Mouse (Mus musculus): ENCODE measurements at regions not wholly inside any gene's neighbourhood (a gene's known extent, or its start where the extent isn't known, plus 50 kb on each side); places are given as distances from the start of the nearest gene placed in this dataset.

DNA sequence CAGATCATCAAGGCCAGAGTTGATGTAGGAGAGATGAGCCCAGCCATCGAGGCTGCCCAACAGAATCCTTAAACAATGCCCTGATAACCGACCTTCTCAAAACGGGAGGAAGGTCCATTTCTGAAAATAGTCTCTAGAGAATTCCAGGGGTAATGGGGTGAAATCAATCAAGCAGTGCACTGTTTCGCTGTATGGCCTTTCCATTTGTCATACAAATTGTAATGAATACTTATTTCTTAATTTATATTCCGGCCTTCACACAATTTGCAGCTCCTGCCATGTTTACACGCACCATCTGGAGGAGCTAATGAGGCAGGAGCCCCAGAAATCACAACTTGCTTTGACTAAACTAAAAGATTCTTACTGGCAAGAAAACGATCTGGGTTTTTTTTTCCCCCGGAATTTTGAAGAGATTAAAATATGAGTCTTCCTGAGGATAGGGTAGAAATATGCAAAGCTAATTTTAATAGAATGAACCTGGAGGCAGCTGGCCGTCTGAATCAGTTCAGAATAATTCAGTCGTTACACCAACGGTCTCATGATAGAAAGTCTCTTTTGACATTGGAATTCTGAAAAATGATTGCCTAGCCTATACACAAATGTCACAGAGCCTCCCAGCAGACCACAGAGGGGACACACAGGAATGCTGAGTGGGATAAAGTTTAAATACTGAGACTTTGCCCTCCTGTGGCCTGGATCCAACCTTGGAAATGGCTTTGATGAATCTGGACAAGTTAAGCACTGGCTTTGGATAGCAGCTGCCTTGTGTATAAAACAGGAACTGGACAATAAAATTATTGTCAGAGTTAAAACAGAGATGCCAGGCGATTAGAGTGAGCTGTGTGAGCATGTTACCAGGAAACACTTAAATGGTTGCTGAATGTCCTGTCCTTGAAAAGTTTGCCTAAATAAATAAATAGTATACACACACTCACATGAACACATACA is 115.0 kb upstream of the Frem1 start:
- no peak overlapping the region for H3K9ac ChIP-seq
- ATAC-seq (ENCODE audit: insufficient number of reproducible peaks, low FRiP score) = no peak
- 76% methylated on average over 12 of the region's 12 CpGs for WGBS
- H3K4me2 ChIP-seq = no peak overlapping the region
- no peaks in the 10 kb centered on the region for H3K9me3 ChIP-seq (replicated peaks)
- H3K4me1 ChIP-seq (replicated peaks) = no peaks in the 10 kb centered on the region
- no peak overlapping the region for H3K27ac ChIP-seq (ENCODE audit: poor library complexity, severe bottlenecking)
- H3K36me3 ChIP-seq = no peaks in the 10 kb centered on the region
- no peak overlapping the region for H3K4me3 ChIP-seq
- no peaks in the 10 kb centered on the region for H3K27me3 ChIP-seq (replicated peaks)

DNA sequence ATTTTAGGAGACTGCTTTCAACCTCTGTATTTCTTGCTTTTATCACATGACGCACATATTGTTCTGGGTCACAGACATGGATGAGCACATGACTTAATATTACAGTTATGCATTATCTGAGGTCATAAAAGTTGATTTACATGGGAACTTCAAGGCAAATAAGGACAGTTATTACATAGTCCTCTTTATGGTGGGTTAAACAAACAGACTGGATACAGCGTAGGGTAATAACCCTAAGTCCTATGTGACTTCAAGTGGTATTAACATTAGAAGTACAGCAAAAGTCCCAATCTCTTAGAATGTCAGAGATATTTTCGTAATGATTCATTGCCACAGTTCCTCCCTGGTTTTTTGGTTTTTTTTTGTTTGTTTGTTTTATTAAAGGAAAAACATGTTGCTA is 94.6 kb upstream of the Frem1 start:
- WGBS = 84% methylated on average over 3 of the region's 3 CpGs
- Histone ChIP-seq H3K27me3 (replicated peaks) (no peaks in the 10 kb centered on the region), H3K4me2 (no peak overlapping the region), H3K27ac (ENCODE audit: poor library complexity, severe bottlenecking) (no peak overlapping the region), H3K4me1 (replicated peaks) (peaks cover 8% of the 10 kb centered on the region; the same call in 1 of the 2 replicates), H3K36me3 (no peaks in the 10 kb centered on the region), H3K9ac (no peak overlapping the region), H3K4me3 (no peak overlapping the region), H3K9me3 (replicated peaks) (no peaks in the 10 kb centered on the region)
- no peak for ATAC-seq (ENCODE audit: insufficient number of reproducible peaks, low FRiP score)

DNA sequence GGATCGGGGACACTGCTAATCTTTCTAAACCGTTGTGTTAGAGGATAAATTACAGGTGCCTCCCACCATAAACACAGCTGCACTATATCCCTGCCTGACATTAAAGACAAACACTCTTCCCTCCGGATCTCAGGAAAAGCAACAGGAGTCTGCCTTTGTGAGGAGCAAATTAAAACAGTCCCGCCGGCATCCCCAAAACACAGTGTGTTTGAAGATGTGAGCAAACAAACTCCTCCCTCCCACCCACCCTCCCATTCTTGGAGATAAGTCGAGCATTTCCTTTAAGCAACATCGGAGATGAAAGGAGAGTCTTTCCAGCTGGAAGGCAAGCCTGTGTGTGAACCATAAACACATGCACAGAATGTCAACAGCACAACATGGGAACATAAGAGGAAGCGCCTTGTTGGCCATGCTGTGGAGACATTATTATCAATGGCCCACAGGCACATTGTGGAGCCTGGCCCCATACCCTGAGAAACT is 93.6 kb upstream of the Frem1 start:
- H3K27ac ChIP-seq (ENCODE audit: poor library complexity, severe bottlenecking) = no peak overlapping the region
- H3K9ac ChIP-seq = no peak overlapping the region
- ATAC-seq (ENCODE audit: insufficient number of reproducible peaks, low FRiP score) = peak; percentile 29; the same call in 1 of the 2 replicates
- 10% methylated on average over 8 of the region's 8 CpGs for WGBS
- H3K4me1 ChIP-seq (replicated peaks) = peaks cover 8% of the 10 kb centered on the region; the same call in 1 of the 2 replicates
- H3K4me3 ChIP-seq = no peak overlapping the region
- H3K27me3 ChIP-seq (replicated peaks) = no peaks in the 10 kb centered on the region
- H3K9me3 ChIP-seq (replicated peaks) = no peaks in the 10 kb centered on the region
- H3K4me2 ChIP-seq = peak overlapping the region; percentile 5; the same call in 1 of the 2 replicates
- H3K36me3 ChIP-seq = no peaks in the 10 kb centered on the region

DNA sequence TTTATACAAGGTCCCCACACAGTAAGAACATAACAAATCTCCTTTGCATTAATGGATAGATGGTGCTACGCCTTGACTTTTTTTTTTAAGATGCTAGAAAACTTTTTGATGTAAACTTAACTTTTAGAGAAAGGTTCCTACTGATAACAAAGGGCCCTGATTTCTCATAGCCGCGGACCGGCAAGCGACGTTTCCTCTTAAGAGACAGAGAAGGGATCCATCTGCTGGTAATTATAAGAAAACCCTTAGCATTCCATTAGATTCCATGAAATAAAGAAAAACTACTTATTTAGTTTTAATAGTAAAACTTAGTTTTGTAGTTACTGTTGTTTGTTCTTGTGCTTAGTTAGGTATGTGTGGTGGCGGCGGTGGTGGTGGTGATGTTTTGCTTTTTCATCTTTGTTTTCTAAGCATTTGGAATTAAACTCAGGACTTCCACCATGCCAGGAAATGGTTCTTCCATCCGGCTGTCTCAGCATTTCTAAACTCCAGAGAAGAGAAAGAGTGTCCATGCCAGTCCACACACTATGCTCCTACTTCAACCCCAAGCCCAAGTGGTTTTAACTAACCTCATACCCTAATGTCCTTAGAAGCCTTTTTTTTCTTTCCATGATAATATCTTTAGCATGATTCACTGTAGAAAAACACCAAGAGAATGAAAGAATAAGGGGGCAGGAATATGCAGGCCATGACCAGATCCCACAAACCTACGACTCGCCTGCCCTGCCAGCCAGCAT is 92.8 kb upstream of the Frem1 start:
- WGBS = 49% methylated on average over 11 of the region's 11 CpGs
- Histone ChIP-seq H3K4me2 (no peak overlapping the region), H3K4me3 (no peak overlapping the region), H3K27me3 (replicated peaks) (no peaks in the 10 kb centered on the region), H3K9me3 (replicated peaks) (no peaks in the 10 kb centered on the region), H3K36me3 (no peaks in the 10 kb centered on the region), H3K27ac (ENCODE audit: poor library complexity, severe bottlenecking) (no peak overlapping the region), H3K9ac (no peak overlapping the region), H3K4me1 (replicated peaks) (peaks cover 8% of the 10 kb centered on the region; the same call in 1 of the 2 replicates)
- ATAC-seq (ENCODE audit: insufficient number of reproducible peaks, low FRiP score) = no peak

DNA sequence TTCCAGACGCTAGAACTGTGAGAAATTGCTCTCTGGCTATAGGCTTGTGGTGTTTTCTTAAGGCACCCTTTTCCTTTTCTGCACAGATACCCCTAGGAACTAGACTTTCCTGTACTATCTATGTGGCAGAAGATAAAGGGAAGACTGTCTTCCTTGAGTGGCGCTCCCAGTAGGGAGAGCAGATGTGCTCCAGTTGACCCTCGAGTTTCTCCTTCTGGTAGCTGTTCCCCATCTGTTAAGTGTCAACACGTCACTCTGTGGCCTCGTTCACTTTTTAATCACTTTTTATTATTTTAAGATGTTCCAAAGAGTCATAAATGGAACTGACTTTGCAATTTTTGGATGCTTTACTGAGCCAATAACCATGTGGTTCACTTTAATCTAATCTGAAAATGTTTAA is 89.6 kb upstream of the Frem1 start:
- Histone ChIP-seq H3K27ac (ENCODE audit: poor library complexity, severe bottlenecking) (no peak overlapping the region), H3K36me3 (no peaks in the 10 kb centered on the region), H3K4me1 (replicated peaks) (peaks cover 8% of the 10 kb centered on the region; the same call in 1 of the 2 replicates), H3K4me3 (no peak overlapping the region), H3K4me2 (no peak overlapping the region), H3K27me3 (replicated peaks) (no peaks in the 10 kb centered on the region), H3K9ac (no peak overlapping the region), H3K9me3 (replicated peaks) (no peaks in the 10 kb centered on the region)
- 34% methylated on average over 5 of the region's 5 CpGs for WGBS
- ATAC-seq (ENCODE audit: insufficient number of reproducible peaks, low FRiP score) = 0 out of 2 replicates have a peak, but pooled peaks have one; percentile 33

DNA sequence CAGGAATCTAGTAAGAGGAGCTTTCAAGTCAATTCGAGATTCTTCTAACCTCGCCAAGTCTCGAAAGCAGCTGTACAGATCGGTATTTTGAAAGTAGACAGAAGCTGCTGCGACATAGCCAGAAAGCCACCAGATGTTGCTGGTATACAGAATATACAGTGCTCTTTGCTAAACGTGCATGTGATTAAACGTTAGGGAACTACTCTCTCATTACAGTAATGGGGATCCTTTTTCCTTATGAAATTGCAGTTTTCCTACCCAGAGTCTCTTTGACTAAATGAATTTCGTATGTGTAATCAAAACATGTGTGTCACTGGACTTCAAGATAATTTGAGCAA is 70.5 kb upstream of the Frem1 start:
- H3K9me3 ChIP-seq (replicated peaks) = no peaks in the 10 kb centered on the region
- no peaks in the 10 kb centered on the region for H3K27me3 ChIP-seq (replicated peaks)
- WGBS = 78% methylated on average over 8 of the region's 8 CpGs
- H3K9ac ChIP-seq = no peak overlapping the region
- H3K4me2 ChIP-seq = no peak overlapping the region
- ATAC-seq (ENCODE audit: insufficient number of reproducible peaks, low FRiP score) = no peak
- no peaks in the 10 kb centered on the region for H3K36me3 ChIP-seq
- no peaks in the 10 kb centered on the region for H3K4me1 ChIP-seq (replicated peaks)
- H3K27ac ChIP-seq (ENCODE audit: poor library complexity, severe bottlenecking) = no peak overlapping the region
- no peak overlapping the region for H3K4me3 ChIP-seq

DNA sequence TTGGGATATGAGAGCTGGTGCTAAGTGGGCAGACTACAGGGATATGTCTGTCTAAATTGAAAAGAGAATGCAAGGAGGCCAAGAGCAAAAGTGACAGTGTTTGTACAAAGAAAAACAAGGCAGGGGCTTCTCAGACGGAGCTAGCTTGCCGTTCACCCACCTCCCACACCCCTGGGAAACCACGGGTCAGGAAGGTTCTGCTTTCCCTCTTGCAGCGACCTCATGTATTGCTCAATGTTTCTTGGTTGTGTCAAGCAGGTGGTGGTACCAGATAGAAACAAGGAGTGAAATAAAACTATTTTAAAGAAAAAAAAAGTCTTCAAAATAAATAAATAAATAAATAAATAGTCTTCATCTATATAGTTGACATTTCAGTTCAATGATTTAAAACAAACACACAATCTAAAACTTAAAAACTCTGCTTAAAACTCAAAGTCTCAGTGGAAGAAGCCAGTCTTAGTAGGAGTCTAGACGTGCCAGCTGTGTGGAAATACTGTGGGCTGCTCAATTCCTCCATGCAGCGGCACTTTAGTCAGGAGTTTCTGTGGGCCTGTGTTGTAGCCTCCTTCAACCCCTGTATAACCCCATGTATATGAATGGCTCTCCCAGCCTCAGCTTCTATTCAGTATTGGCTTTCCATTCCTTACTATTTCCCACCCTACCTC is 70.0 kb upstream of the Frem1 start:
- WGBS = 75% methylated on average over 6 of the region's 6 CpGs

DNA sequence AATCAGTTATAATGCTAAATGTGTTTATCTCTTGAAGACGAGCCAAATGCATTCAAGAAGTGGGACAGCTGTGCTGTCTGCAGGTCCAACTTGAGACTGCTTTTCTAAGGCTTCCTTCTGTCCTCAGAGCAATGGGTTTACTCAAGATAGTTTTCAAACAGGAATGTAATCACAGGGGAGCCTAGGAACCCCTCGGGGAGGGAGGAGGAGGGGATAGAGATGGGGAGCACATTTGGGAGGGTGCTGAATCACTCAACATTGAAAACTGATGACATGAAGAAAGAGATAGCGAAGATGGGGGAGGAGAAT is 56.5 kb upstream of the Frem1 start:
- Histone ChIP-seq H3K4me2 (no peak overlapping the region), H3K36me3 (no peaks in the 10 kb centered on the region), H3K27ac (ENCODE audit: poor library complexity, severe bottlenecking) (no peak overlapping the region), H3K9ac (no peak overlapping the region), H3K4me3 (no peak overlapping the region), H3K9me3 (replicated peaks) (no peaks in the 10 kb centered on the region), H3K4me1 (replicated peaks) (peaks cover 27% of the 10 kb centered on the region), H3K27me3 (replicated peaks) (no peaks in the 10 kb centered on the region)
- 44% methylated on average over 3 of the region's 3 CpGs for WGBS
- no peak for ATAC-seq (ENCODE audit: insufficient number of reproducible peaks, low FRiP score)

More for the DNA sequence above, 70.0 kb upstream of the Frem1 start:
- Histone ChIP-seq H3K9me3 (replicated peaks) (no peaks in the 10 kb centered on the region), H3K27ac (ENCODE audit: poor library complexity, severe bottlenecking) (no peak overlapping the region), H3K36me3 (no peaks in the 10 kb centered on the region), H3K27me3 (replicated peaks) (no peaks in the 10 kb centered on the region), H3K4me3 (no peak overlapping the region), H3K4me1 (replicated peaks) (no peaks in the 10 kb centered on the region), H3K4me2 (no peak overlapping the region), H3K9ac (no peak overlapping the region)
- ATAC-seq (ENCODE audit: insufficient number of reproducible peaks, low FRiP score) = no peak

DNA sequence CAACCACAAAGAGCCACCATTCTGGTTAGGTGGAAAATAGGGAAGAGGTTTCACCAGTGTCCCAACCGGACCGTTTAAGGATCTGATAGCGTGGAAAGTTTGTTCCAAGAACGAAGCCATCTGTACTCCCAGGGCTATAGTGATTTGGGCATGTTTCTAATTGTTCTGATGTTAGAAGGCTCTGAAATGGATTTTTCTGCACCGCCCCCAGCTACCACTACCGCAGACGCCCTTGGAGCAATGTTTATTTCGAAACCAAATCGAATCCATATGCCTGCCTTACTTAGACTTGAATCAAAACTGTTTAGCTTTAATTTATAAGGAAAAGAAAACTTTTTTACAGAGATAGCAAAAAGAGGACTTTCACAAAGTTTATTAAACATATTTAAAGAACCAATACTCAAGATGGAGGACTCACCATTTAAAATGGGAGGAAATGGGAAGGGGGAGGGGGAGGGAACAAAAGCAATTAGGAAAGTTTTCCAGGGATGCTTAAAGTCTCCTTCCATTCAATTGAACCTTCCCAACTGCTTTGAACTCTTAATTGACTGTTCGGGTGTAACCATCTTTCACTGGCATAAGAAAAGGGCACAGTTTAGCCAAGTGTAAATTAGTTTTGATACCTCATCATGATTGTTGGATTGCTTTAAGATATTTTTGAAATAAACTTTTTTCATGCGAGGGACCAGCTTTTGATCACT is 56.0 kb upstream of the Frem1 start:
- Histone ChIP-seq H3K36me3 (no peaks in the 10 kb centered on the region), H3K4me1 (replicated peaks) (peaks cover 27% of the 10 kb centered on the region), H3K9ac (no peak overlapping the region), H3K4me3 (no peak overlapping the region), H3K9me3 (replicated peaks) (no peaks in the 10 kb centered on the region), H3K4me2 (no peak overlapping the region), H3K27ac (ENCODE audit: poor library complexity, severe bottlenecking) (no peak overlapping the region), H3K27me3 (replicated peaks) (no peaks in the 10 kb centered on the region)
- WGBS = 80% methylated on average over 11 of the region's 11 CpGs
- ATAC-seq (ENCODE audit: insufficient number of reproducible peaks, low FRiP score) = no peak

DNA sequence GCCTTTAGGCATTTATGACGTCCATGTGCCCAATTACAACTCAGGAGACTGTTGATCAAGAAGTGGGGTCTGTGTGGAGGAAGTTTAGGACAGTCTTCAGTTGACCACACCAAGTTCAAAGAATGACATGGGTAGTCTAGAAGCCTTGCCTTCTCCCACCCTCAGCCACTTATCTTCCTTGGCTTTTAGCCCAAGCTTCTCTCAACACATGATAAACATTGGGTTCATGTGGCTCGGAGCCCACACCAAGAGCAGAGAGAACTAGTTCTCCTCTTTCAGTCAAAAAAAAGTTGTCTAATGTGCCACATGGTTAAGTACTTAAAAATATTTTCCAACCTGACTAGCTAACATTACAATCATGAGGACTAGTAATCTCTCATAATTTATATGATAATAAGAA is 55.0 kb upstream of the Frem1 start:
- no peaks in the 10 kb centered on the region for H3K9me3 ChIP-seq (replicated peaks)
- H3K4me3 ChIP-seq = no peak overlapping the region
- WGBS = 30% methylated on average over 2 of the region's 2 CpGs
- H3K4me2 ChIP-seq = no peak overlapping the region
- peaks cover 31% of the 10 kb centered on the region for H3K4me1 ChIP-seq (replicated peaks)
- no peak overlapping the region for H3K9ac ChIP-seq
- no peaks in the 10 kb centered on the region for H3K27me3 ChIP-seq (replicated peaks)
- H3K27ac ChIP-seq (ENCODE audit: poor library complexity, severe bottlenecking) = no peak overlapping the region
- no peaks in the 10 kb centered on the region for H3K36me3 ChIP-seq
- ATAC-seq (ENCODE audit: insufficient number of reproducible peaks, low FRiP score) = no peak
